20 mouse cellular contexts compared by ENCODE assay signal in the genomic region with DNA sequence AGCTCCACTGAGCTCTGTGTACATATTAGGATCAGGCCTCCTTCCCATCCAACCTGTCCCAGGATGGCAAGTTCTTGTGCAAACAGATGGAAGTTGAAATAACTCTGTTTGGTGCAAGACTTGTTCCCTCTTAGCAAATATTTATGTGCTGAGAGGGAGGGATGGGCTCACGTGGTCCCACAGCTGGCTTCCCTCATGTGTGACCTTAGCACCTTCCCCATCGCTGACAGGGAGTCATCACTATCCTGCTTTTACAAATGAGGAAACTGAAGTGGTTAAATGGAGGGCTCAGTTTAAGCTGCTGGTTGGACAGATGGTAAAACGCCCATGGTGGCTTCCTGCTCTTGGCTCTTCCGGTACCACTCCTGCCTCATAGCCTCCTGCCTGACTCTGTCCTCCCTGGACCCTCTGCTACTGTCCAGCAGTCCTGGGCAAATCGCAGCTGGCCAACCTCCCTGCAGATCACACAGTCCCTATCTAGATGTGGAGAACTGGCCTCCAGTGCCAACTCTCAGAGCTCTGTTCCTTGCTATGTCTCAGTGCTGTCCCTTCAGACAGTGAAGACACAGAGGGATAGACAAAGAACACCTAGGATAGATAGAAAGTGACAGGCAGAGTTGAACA. TPM values are rescaled to one million over a fixed set of nuclear protein-coding genes. Genes with fewer than 3 reads are reported as not detected.
A peak's percentile ranks its signal among the peaks of the same experiment; 100 is the strongest.
DNase-seq lines count a peak whose midpoint lies in the region; ATAC-seq and TF ChIP-seq lines count a peak whose summit lies in the region.
"Had no signal": no experiment of that assay in that cellular context is flagged by ENCODE, and none has a peak within 500 bp of the region (broad histone marks: within the 10 kb centered on the region; RNA-seq: fewer than 3 reads in every experiment).

No protein-coding gene starts in this region.

- no peaks in the 10 kb centered on the region for H3K4me1 ChIP-seq in heart, embryonic 12.5 days (replicated peaks)
- no peaks in the 10 kb centered on the region for H3K4me1 ChIP-seq in lung, postnatal 0 days (ENCODE audit: insufficient read depth, low read depth, low read length)
- peaks cover 14% of the 10 kb centered on the region for H3K4me1 ChIP-seq in liver, postnatal 0 days (ENCODE audit: insufficient read depth)
- no peaks in the 10 kb centered on the region; the same call in 1 of the 2 replicates for H3K4me1 ChIP-seq in stomach, postnatal 0 days (replicated peaks; ENCODE audit: control insufficient read depth, insufficient read depth)
- H3K4me1 ChIP-seq: lung, embryonic 15.5 days; neural tube, embryonic 12.5 days had no signal

- no peaks in the 10 kb centered on the region for H3K27me3 ChIP-seq in heart, embryonic 12.5 days (replicated peaks)
- H3K27me3 ChIP-seq in lung, postnatal 0 days (replicated peaks; ENCODE audit: insufficient read depth, low read length) = no peaks in the 10 kb centered on the region
- no peaks in the 10 kb centered on the region for H3K27me3 ChIP-seq in liver, postnatal 0 days (ENCODE audit: insufficient read depth, low read length)
- no peaks in the 10 kb centered on the region for H3K27me3 ChIP-seq in stomach, postnatal 0 days (ENCODE audit: control insufficient read depth, insufficient read depth, low read length)
- H3K27me3 ChIP-seq: hindbrain, embryonic 13.5 days; lung, embryonic 15.5 days; neural tube, embryonic 12.5 days had no signal

- no peak for TF ChIP-seq EP300 in lung, postnatal 0 days (IDR thresholded peaks at IDR 0.05)
- no peak for TF ChIP-seq EP300 in liver, postnatal 0 days (IDR thresholded peaks at IDR 0.05; ENCODE audit: low read depth)
- no peak for TF ChIP-seq EP300 in stomach, postnatal 0 days (optimal IDR thresholded peaks at IDR 0.05)

- TF ChIP-seq CTCF in lung, postnatal 0 days (IDR thresholded peaks at IDR 0.05) = no peak
- no peak for TF ChIP-seq CTCF in liver, postnatal 0 days (IDR thresholded peaks at IDR 0.05; ENCODE audit: low read depth)
- TF ChIP-seq CTCF in stomach, postnatal 0 days (IDR thresholded peaks at IDR 0.05; ENCODE audit: low read depth) = no peak
- TF ChIP-seq CTCF in gastrocnemius, adult 2 months (IDR thresholded peaks at IDR 0.05) = no peak

- ATAC-seq in heart, embryonic 12.5 days (ENCODE audit: insufficient number of reproducible peaks, low FRiP score) = no peak
- ATAC-seq in lung, postnatal 0 days = peak; percentile 30; the same call in 1 of the 2 replicates
- peak; percentile 96 for ATAC-seq in liver, postnatal 0 days
- ATAC-seq in stomach, postnatal 0 days (ENCODE audit: low FRiP score, low TSS enrichment) = peak; percentile 29; the same call in 1 of the 2 replicates
- ATAC-seq: forebrain, embryonic 14.5 days had no signal

- H3K4me2 ChIP-seq in heart, embryonic 12.5 days = no peak overlapping the region
- H3K4me2 ChIP-seq in lung, postnatal 0 days (replicated peaks; ENCODE audit: low read depth, low read length) = no peak overlapping the region
- no peak overlapping the region for H3K4me2 ChIP-seq in liver, postnatal 0 days (ENCODE audit: low read depth, low read length)
- no peak overlapping the region for H3K4me2 ChIP-seq in stomach, postnatal 0 days (replicated peaks; ENCODE audit: low read depth)
- H3K4me2 ChIP-seq: hindbrain, embryonic 13.5 days; lung, embryonic 15.5 days; neural tube, embryonic 12.5 days had no signal

- no peaks in the 10 kb centered on the region for H3K9me3 ChIP-seq in heart, embryonic 12.5 days (replicated peaks)
- no peaks in the 10 kb centered on the region for H3K9me3 ChIP-seq in lung, postnatal 0 days (ENCODE audit: low read length)
- H3K9me3 ChIP-seq in liver, postnatal 0 days (ENCODE audit: low read length) = no peaks in the 10 kb centered on the region
- no peaks in the 10 kb centered on the region for H3K9me3 ChIP-seq in stomach, postnatal 0 days (ENCODE audit: control insufficient read depth, low read length)
- H3K9me3 ChIP-seq: hindbrain, embryonic 13.5 days; lung, embryonic 15.5 days; neural tube, embryonic 12.5 days had no signal

- 63% methylated on average over 5 of the region's 5 CpGs for WGBS in heart, embryonic 12.5 days
- 18% methylated on average over 5 of the region's 5 CpGs for WGBS in lung, postnatal 0 days
- 24% methylated on average over 5 of the region's 5 CpGs for WGBS in liver, postnatal 0 days (ENCODE audit: insufficient replicate concordance)
- 21% methylated on average over 5 of the region's 5 CpGs for WGBS in stomach, postnatal 0 days

- DNase-seq in heart, adult 11 months = peak; percentile 57
- peak; percentile 20 for DNase-seq in lung, postnatal 0 days (ENCODE audit: low spot score)
- DNase-seq in lung, postnatal 25 days (ENCODE audit: low spot score) = no peak
- DNase-seq in liver, postnatal 0 days = peak; percentile 55
- DNase-seq in stomach, postnatal 0 days (ENCODE audit: low spot score) = no peak
- DNase-seq in adrenal gland, postnatal 4 days (ENCODE audit: low spot score in 2 of 2) = no peak
- DNase-seq in gastrocnemius, adult 2 months = no peak
- DNase-seq: adrenal gland, adult 8-10 months; cerebellum, adult 11 months; cerebellum, postnatal 25 days; heart, postnatal 10 days; kidney, adult 2 months; left cerebral cortex, postnatal 4 days; right cerebral cortex, postnatal 14 days had no signal

- H3K9ac ChIP-seq in heart, embryonic 12.5 days = no peak overlapping the region
- H3K9ac ChIP-seq in lung, postnatal 0 days (replicated peaks; ENCODE audit: low read depth) = no peak overlapping the region
- H3K9ac ChIP-seq in liver, postnatal 0 days (replicated peaks) = no peak overlapping the region
- H3K9ac ChIP-seq in stomach, postnatal 0 days (ENCODE audit: low read length) = no peak overlapping the region
- H3K9ac ChIP-seq: hindbrain, embryonic 13.5 days; lung, embryonic 15.5 days; neural tube, embryonic 12.5 days had no signal

- no peak overlapping the region for H3K4me3 ChIP-seq in heart, embryonic 12.5 days
- no peak overlapping the region for H3K4me3 ChIP-seq in lung, postnatal 0 days (ENCODE audit: low read depth, low read length)
- no peak overlapping the region for H3K4me3 ChIP-seq in liver, postnatal 0 days (ENCODE audit: low read depth, low read length)
- no peak overlapping the region for H3K4me3 ChIP-seq in stomach, postnatal 0 days (ENCODE audit: low read depth, low read length)
- no peak overlapping the region for H3K4me3 ChIP-seq in gastrocnemius, adult 2 months
- H3K4me3 ChIP-seq: erythroblast, embryonic 14.5 days; hindbrain, embryonic 13.5 days; lung, embryonic 15.5 days; neural tube, embryonic 12.5 days had no signal

- H3K27ac ChIP-seq in heart, embryonic 12.5 days (ENCODE audit: poor library complexity, severe bottlenecking) = no peak overlapping the region
- H3K27ac ChIP-seq in lung, postnatal 0 days (ENCODE audit: low read length) = no peak overlapping the region
- peak overlapping the region; percentile 76 for H3K27ac ChIP-seq in liver, postnatal 0 days (ENCODE audit: low read depth)
- H3K27ac ChIP-seq in stomach, postnatal 0 days (replicated peaks) = no peak overlapping the region
- no peak overlapping the region for H3K27ac ChIP-seq in gastrocnemius, adult 2 months
- H3K27ac ChIP-seq: hindbrain, embryonic 13.5 days; lung, embryonic 15.5 days; neural tube, embryonic 12.5 days had no signal

- H3K36me3 ChIP-seq in heart, embryonic 12.5 days = no peaks in the 10 kb centered on the region
- H3K36me3 ChIP-seq in lung, postnatal 0 days (ENCODE audit: insufficient read depth, low read length) = no peaks in the 10 kb centered on the region
- no peaks in the 10 kb centered on the region for H3K36me3 ChIP-seq in liver, postnatal 0 days (replicated peaks; ENCODE audit: insufficient read depth, low read length)
- no peaks in the 10 kb centered on the region for H3K36me3 ChIP-seq in stomach, postnatal 0 days (ENCODE audit: control insufficient read depth, insufficient read depth, low read length)
- H3K36me3 ChIP-seq: hindbrain, embryonic 13.5 days; lung, embryonic 15.5 days; neural tube, embryonic 12.5 days had no signal

- intact Hi-C loops in gastrocnemius, adult 2 months (cut with DNase I) = no loop called here

RNA-seq across cellular contexts. Expression of a gene that starts 45.6 kb away (rescaled TPM):
- polyA plus RNA-seq in heart, embryonic 12.5 days (2016; fragmentation: Nextera tagmentation; extraction: Ambion mirVana) = 102 and 103 TPM in 2 replicates
- polyA plus RNA-seq in lung, postnatal 0 days (2015; fragmentation: Nextera tagmentation; extraction: Ambion mirVana) = 14.6 and 14.9 TPM in 2 replicates
- polyA plus RNA-seq in liver, postnatal 0 days (2015; fragmentation: Nextera tagmentation; extraction: Ambion mirVana) = 43.5 and 55.4 TPM in 2 replicates
- 29.2 and 29.4 TPM in 2 replicates for polyA plus RNA-seq in stomach, postnatal 0 days (2015; fragmentation: Nextera tagmentation; extraction: Ambion mirVana)
- 10 to 100 TPM; 49.7 to 62.0 TPM for total RNA-seq in adrenal gland, postnatal 4 days (2021)
- 1 to 10 TPM in 1 of 2 experiments, under 1 TPM in 1; 0.89 to 1.1 TPM for total RNA-seq in gastrocnemius, adult 2 months (2021)

RNA-seq across cellular contexts. Expression of a gene that starts 58.8 kb away (rescaled TPM):
- 0.13 TPM in 2 replicates for polyA plus RNA-seq in heart, embryonic 12.5 days (2016; fragmentation: Nextera tagmentation; extraction: Ambion mirVana)
- polyA plus RNA-seq in lung, postnatal 0 days (2015; fragmentation: Nextera tagmentation; extraction: Ambion mirVana) = 1.1 and 1.4 TPM in 2 replicates
- polyA plus RNA-seq in liver, postnatal 0 days (2015; fragmentation: Nextera tagmentation; extraction: Ambion mirVana) = 0.09 TPM in 2 replicates
- polyA plus RNA-seq in stomach, postnatal 0 days (2015; fragmentation: Nextera tagmentation; extraction: Ambion mirVana) = 1.2 and 1.8 TPM in 2 replicates
- 1 to 10 TPM; 3.1 to 3.4 TPM for total RNA-seq in adrenal gland, postnatal 4 days (2021)
- 10 to 100 TPM; 23.7 to 46.3 TPM for total RNA-seq in gastrocnemius, adult 2 months (2021)
- polyA plus RNA-seq: erythroblast, embryonic 14.5 days had no signal

Comparison
In these comparisons a context has a peak if more than half of its experiments do, and no peak if none do; other contexts are left out.
1. DNase-seq: peak in heart, adult 11 months (single experiment), lung, postnatal 0 days (single experiment) and liver, postnatal 0 days (single experiment); none in lung, postnatal 25 days (single experiment), stomach, postnatal 0 days (single experiment), adrenal gland, postnatal 4 days (0 of 2) and gastrocnemius, adult 2 months (single experiment).